Mouse (Mus musculus): ENCODE measurements around the gene Lrrc56. TPM values are rescaled to one million over a fixed set of nuclear protein-coding genes. Genes with fewer than 3 reads are reported as not detected.

Lrrc56 gene
- polyA plus RNA-seq, 1 experiment from 2014 or later = 4.1 TPM

GRCm38 (mm10) chr7:141218557-141219133 is 24.7 kb downstream of the Lrrc56 start:
- Histone ChIP-seq H3K9me3 (replicated peaks; ENCODE audit: control insufficient read depth, low read length) (no peaks in the 10 kb centered on the region), H3K27ac (ENCODE audit: low read length) (no peak overlapping the region), H3K4me2 (ENCODE audit: low read depth, low read length) (no peak overlapping the region), H3K9ac (ENCODE audit: low read length) (no peak overlapping the region), H3K4me1 (ENCODE audit: control insufficient read depth, insufficient read depth, low read length) (peaks cover 36% of the 10 kb centered on the region), H3K36me3 (ENCODE audit: control insufficient read depth, insufficient read depth) (no peaks in the 10 kb centered on the region; the same call in 1 of the 2 replicates), H3K4me3 (ENCODE audit: low read length) (no peak overlapping the region), H3K27me3 (ENCODE audit: control insufficient read depth, insufficient read depth, low read length) (no peaks in the 10 kb centered on the region)
- 84% methylated on average over 5 of the region's 5 CpGs for WGBS
- ATAC-seq (replicated peaks; ENCODE audit: extremely low read depth, insufficient read depth, low FRiP score) = no peak

- Histone ChIP-seq H3K9me3 (replicated peaks; ENCODE audit: control insufficient read depth, low read length) (no peaks in the 10 kb centered on the region), H3K27me3 (ENCODE audit: control insufficient read depth, insufficient read depth, low read length) (no peaks in the 10 kb centered on the region), H3K4me1 (ENCODE audit: control insufficient read depth, insufficient read depth, low read length) (peaks cover 36% of the 10 kb centered on the region), H3K4me3 (ENCODE audit: low read length) (no peak overlapping the region), H3K27ac (ENCODE audit: low read length) (no peak overlapping the region), H3K36me3 (ENCODE audit: control insufficient read depth, insufficient read depth) (no peaks in the 10 kb centered on the region; the same call in 1 of the 2 replicates), H3K9ac (ENCODE audit: low read length) (no peak overlapping the region), H3K4me2 (ENCODE audit: low read depth, low read length) (no peak overlapping the region)
- no peak for ATAC-seq (replicated peaks; ENCODE audit: extremely low read depth, insufficient read depth, low FRiP score)
- WGBS = 79% methylated on average over 1 of the region's 1 CpGs
These were observed 25.7 kb downstream of the Lrrc56 start for GRCm38 (mm10) chr7:141219558-141220099.

GRCm38 (mm10) chr7:141220377-141220776 is 26.4 kb downstream of the Lrrc56 start:
- Histone ChIP-seq H3K27ac (ENCODE audit: low read length) (no peak overlapping the region; the same call in 1 of the 2 replicates), H3K4me1 (ENCODE audit: control insufficient read depth, insufficient read depth, low read length) (peaks cover 32% of the 10 kb centered on the region), H3K4me2 (ENCODE audit: low read depth, low read length) (peak overlapping the region; percentile 66), H3K4me3 (ENCODE audit: low read length) (peak overlapping the region; percentile 60), H3K9me3 (replicated peaks; ENCODE audit: control insufficient read depth, low read length) (no peaks in the 10 kb centered on the region), H3K27me3 (ENCODE audit: control insufficient read depth, insufficient read depth, low read length) (no peaks in the 10 kb centered on the region), H3K9ac (ENCODE audit: low read length) (peak overlapping the region; percentile 81), H3K36me3 (ENCODE audit: control insufficient read depth, insufficient read depth) (no peaks in the 10 kb centered on the region; the same call in 1 of the 2 replicates)
- no peak for ATAC-seq (replicated peaks; ENCODE audit: extremely low read depth, insufficient read depth, low FRiP score)
- 76% methylated on average over 1 of the region's 1 CpGs for WGBS

GRCm38 (mm10) chr7:141221249-141222125 is 27.5 kb downstream of the Lrrc56 start:
- no peaks in the 10 kb centered on the region for H3K9me3 ChIP-seq (replicated peaks; ENCODE audit: control insufficient read depth, low read length)
- peaks cover 28% of the 10 kb centered on the region for H3K4me1 ChIP-seq (ENCODE audit: control insufficient read depth, insufficient read depth, low read length)
- H3K9ac ChIP-seq (ENCODE audit: low read length) = peak overlapping the region; percentile 81
- 2% methylated on average over 44 of the region's 44 CpGs for WGBS
- H3K4me3 ChIP-seq (ENCODE audit: low read length) = peak overlapping the region; percentile 60
- ATAC-seq (replicated peaks; ENCODE audit: extremely low read depth, insufficient read depth, low FRiP score) = peak; percentile 97
- H3K36me3 ChIP-seq (ENCODE audit: control insufficient read depth, insufficient read depth) = no peaks in the 10 kb centered on the region; the same call in 1 of the 2 replicates
- H3K27me3 ChIP-seq (ENCODE audit: control insufficient read depth, insufficient read depth, low read length) = no peaks in the 10 kb centered on the region
- H3K27ac ChIP-seq (ENCODE audit: low read length) = peak overlapping the region; percentile 94
- H3K4me2 ChIP-seq (ENCODE audit: low read depth, low read length) = peak overlapping the region; percentile 66

GRCm38 (mm10) chr7:141222126-141222467 is 28.1 kb downstream of the Lrrc56 start:
- Histone ChIP-seq H3K36me3 (ENCODE audit: control insufficient read depth, insufficient read depth) (no peaks in the 10 kb centered on the region; the same call in 1 of the 2 replicates), H3K27me3 (ENCODE audit: control insufficient read depth, insufficient read depth, low read length) (no peaks in the 10 kb centered on the region), H3K4me3 (ENCODE audit: low read length) (peak overlapping the region; percentile 60), H3K4me2 (ENCODE audit: low read depth, low read length) (peak overlapping the region; percentile 66), H3K27ac (ENCODE audit: low read length) (peak overlapping the region; percentile 94), H3K9ac (ENCODE audit: low read length) (peak overlapping the region; percentile 64), H3K9me3 (replicated peaks; ENCODE audit: control insufficient read depth, low read length) (no peaks in the 10 kb centered on the region), H3K4me1 (ENCODE audit: control insufficient read depth, insufficient read depth, low read length) (peaks cover 24% of the 10 kb centered on the region)
- 7% methylated on average over 8 of the region's 8 CpGs for WGBS
- ATAC-seq (replicated peaks; ENCODE audit: extremely low read depth, insufficient read depth, low FRiP score) = no peak

GRCm38 (mm10) chr7:141222696-141223215 is 28.8 kb downstream of the Lrrc56 start:
- no peak overlapping the region for H3K4me3 ChIP-seq (ENCODE audit: low read length)
- H3K27ac ChIP-seq (ENCODE audit: low read length) = peak overlapping the region; percentile 94
- peaks cover 24% of the 10 kb centered on the region for H3K4me1 ChIP-seq (ENCODE audit: control insufficient read depth, insufficient read depth, low read length)
- H3K4me2 ChIP-seq (ENCODE audit: low read depth, low read length) = peak overlapping the region; percentile 66; the same call in 1 of the 2 replicates
- H3K9me3 ChIP-seq (replicated peaks; ENCODE audit: control insufficient read depth, low read length) = no peaks in the 10 kb centered on the region
- H3K27me3 ChIP-seq (ENCODE audit: control insufficient read depth, insufficient read depth, low read length) = no peaks in the 10 kb centered on the region
- WGBS = 74% methylated on average over 4 of the region's 4 CpGs
- H3K36me3 ChIP-seq (ENCODE audit: control insufficient read depth, insufficient read depth) = no peaks in the 10 kb centered on the region; the same call in 1 of the 2 replicates
- ATAC-seq (replicated peaks; ENCODE audit: extremely low read depth, insufficient read depth, low FRiP score) = no peak
- H3K9ac ChIP-seq (ENCODE audit: low read length) = peak overlapping the region; percentile 64; the same call in 1 of the 2 replicates

- ATAC-seq (replicated peaks; ENCODE audit: extremely low read depth, insufficient read depth, low FRiP score) = no peak
- 78% methylated on average over 6 of the region's 6 CpGs for WGBS
- Histone ChIP-seq H3K4me3 (ENCODE audit: low read length) (no peak overlapping the region), H3K4me2 (ENCODE audit: low read depth, low read length) (no peak overlapping the region), H3K9me3 (replicated peaks; ENCODE audit: control insufficient read depth, low read length) (no peaks in the 10 kb centered on the region), H3K27me3 (ENCODE audit: control insufficient read depth, insufficient read depth, low read length) (no peaks in the 10 kb centered on the region), H3K27ac (ENCODE audit: low read length) (no peak overlapping the region), H3K4me1 (ENCODE audit: control insufficient read depth, insufficient read depth, low read length) (peaks cover 24% of the 10 kb centered on the region), H3K36me3 (ENCODE audit: control insufficient read depth, insufficient read depth) (no peaks in the 10 kb centered on the region; the same call in 1 of the 2 replicates), H3K9ac (ENCODE audit: low read length) (no peak overlapping the region)
These were observed 32.6 kb downstream of the Lrrc56 start for GRCm38 (mm10) chr7:141226535-141226934.

GRCm38 (mm10) chr7:141227796-141228195 is 33.8 kb downstream of the Lrrc56 start:
- no peaks in the 10 kb centered on the region for H3K27me3 ChIP-seq (ENCODE audit: control insufficient read depth, insufficient read depth, low read length)
- WGBS = 78% methylated on average over 4 of the region's 4 CpGs
- H3K36me3 ChIP-seq (ENCODE audit: control insufficient read depth, insufficient read depth) = peaks cover 11% of the 10 kb centered on the region
- H3K4me3 ChIP-seq (ENCODE audit: low read length) = peak overlapping the region; percentile 98; the same call in 1 of the 2 replicates
- H3K9ac ChIP-seq (ENCODE audit: low read length) = no peak overlapping the region
- no peak for ATAC-seq (replicated peaks; ENCODE audit: extremely low read depth, insufficient read depth, low FRiP score)
- peaks cover 15% of the 10 kb centered on the region for H3K4me1 ChIP-seq (ENCODE audit: control insufficient read depth, insufficient read depth, low read length)
- H3K4me2 ChIP-seq (ENCODE audit: low read depth, low read length) = no peak overlapping the region
- no peak overlapping the region for H3K27ac ChIP-seq (ENCODE audit: low read length)
- H3K9me3 ChIP-seq (replicated peaks; ENCODE audit: control insufficient read depth, low read length) = no peaks in the 10 kb centered on the region

Data from heart, embryonic 16.5 days (tissue).